Mouse (Mus musculus) megakaryocyte, adult 5-6 weeks (primary cell): Measurements from ENCODE around the gene Micall2. TPM values are rescaled to one million over a fixed set of nuclear protein-coding genes. Genes with fewer than 3 reads are reported as not detected.

Experiments used
- ATAC-seq: 2 replicates; pipeline ENCODE4 v1.8.0; 2016; ENCODE audit warnings: mild to moderate bottlenecking, inconsistent platforms; ENCODE audit not compliant: poor library complexity, severe bottlenecking
- total RNA-seq, 2 experiments: library from RNA; stranded (forward) in 1 of 2; stranded (reverse) in 1 of 2; fragments of 153-499, 151-499 nt in 1 of 2; fragments of 221-1000, 200-1000 nt in 1 of 2; gene quantifications; 2 replicates each; pipeline versions ENCODE4 v1.2.3 to v1.2.4; 2015 to 2017

Micall2 gene
- total RNA-seq, 2 experiments from 2014 or later = 1.8 to 7.0 TPM

GRCm38 (mm10) chr5:139682631-139682977, 53.5 kb downstream of the Micall2 start:
- ATAC-seq = no peak

- no peak for ATAC-seq
Observed at GRCm38 (mm10) chr5:139681832-139682630, 54.1 kb downstream of the Micall2 start.

- ATAC-seq = no peak
Observed at GRCm38 (mm10) chr5:139675707-139675967, 60.5 kb downstream of the Micall2 start.

GRCm38 (mm10) chr5:139674940-139675706, 61.0 kb downstream of the Micall2 start:
- ATAC-seq = no peak

- ATAC-seq = no peak
Observed at GRCm38 (mm10) chr5:139669380-139669779, 66.8 kb downstream of the Micall2 start.

- peak; percentile 73 for ATAC-seq
Observed at GRCm38 (mm10) chr5:139668494-139668893, 67.6 kb downstream of the Micall2 start.

GRCm38 (mm10) chr5:139666496-139666895, 69.6 kb downstream of the Micall2 start:
- ATAC-seq = peak; percentile 55

GRCm38 (mm10) chr5:139665375-139665774, 70.8 kb downstream of the Micall2 start:
- ATAC-seq = no peak

- ATAC-seq = no peak
Observed at GRCm38 (mm10) chr5:139661713-139662112, 74.4 kb downstream of the Micall2 start.

- no peak for ATAC-seq
Observed at GRCm38 (mm10) chr5:139659307-139659706, 76.8 kb downstream of the Micall2 start.

- ATAC-seq = no peak
Observed at GRCm38 (mm10) chr5:139658865-139659264, 77.3 kb downstream of the Micall2 start.

GRCm38 (mm10) chr5:139657959-139658602, 78.1 kb downstream of the Micall2 start:
- ATAC-seq = no peak

Other genes starting within 250 kb of the Micall2 start
- not detected in 2 replicates for gene Uncx, start 192.8 kb downstream of the Micall2 start, total RNA-seq (2015)
- gene Uncx, start 192.8 kb downstream of the Micall2 start, total RNA-seq (2017) = not detected in 2 replicates
- gene Ints1, start 39.3 kb upstream of the Micall2 start, total RNA-seq (2015) = 25.5 and 41.7 TPM in 2 replicates
- gene Ints1, start 39.3 kb upstream of the Micall2 start, total RNA-seq (2017) = 15.9 and 31.2 TPM in 2 replicates
- gene Mafk, start 55.2 kb upstream of the Micall2 start, total RNA-seq (2015) = 9.7 and 10.1 TPM in 2 replicates
- gene Mafk, start 55.2 kb upstream of the Micall2 start, total RNA-seq (2017) = 18.2 and 20.9 TPM in 2 replicates
- gene Tmem184a, start 83.6 kb upstream of the Micall2 start, total RNA-seq (2015) = not detected in 2 replicates
- gene Tmem184a, start 83.6 kb upstream of the Micall2 start, total RNA-seq (2017) = not detected in 2 replicates
- not detected in 2 replicates for gene Gm26938, start 90.1 kb upstream of the Micall2 start, total RNA-seq (2015)
- 0.18 TPM in 1 of 2 replicates, not detected in the other for gene Gm26938, start 90.1 kb upstream of the Micall2 start, total RNA-seq (2017)
- gene Psmg3, start 90.5 kb upstream of the Micall2 start, total RNA-seq (2015) = 17.6 and 18.3 TPM in 2 replicates
- 15.2 and 15.6 TPM in 2 replicates for gene Psmg3, start 90.5 kb upstream of the Micall2 start, total RNA-seq (2017)
- gene Elfn1, start 171.6 kb upstream of the Micall2 start, total RNA-seq (2015) = not detected in 2 replicates
- not detected in 2 replicates for gene Elfn1, start 171.6 kb upstream of the Micall2 start, total RNA-seq (2017)